Mouse (Mus musculus) cerebellum, adult 18-20 months (tissue): ENCODE results near the gene Nadsyn1.

ENCODE experiments used
- DNase-seq, 2 experiments: peaks; one replicate each; pipeline ENCODE4 v3.0.0; 2021

Nadsyn1 gene

GRCm38 (mm10) chr7:143801195-143802065 is 21.2 kb downstream of the Nadsyn1 start:
- DNase-seq = no peak

DNA sequence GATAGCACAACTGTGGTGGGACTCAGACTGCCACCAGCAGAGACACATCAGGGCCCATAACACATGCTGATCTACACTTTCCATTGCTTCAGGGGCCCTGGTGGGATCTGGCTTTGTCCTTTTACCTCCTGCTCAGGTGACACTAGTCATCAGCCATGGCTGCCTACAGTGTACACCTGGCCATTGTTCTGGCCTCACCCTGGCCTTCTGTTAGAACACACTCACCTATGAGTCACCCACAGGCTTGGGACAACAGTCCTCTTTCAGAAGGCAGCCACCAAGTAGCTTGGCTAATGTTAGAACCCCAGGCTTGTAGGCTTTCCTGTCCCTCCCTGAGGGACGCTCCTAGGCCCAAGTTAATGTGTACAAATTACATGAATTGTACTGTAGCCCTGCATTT is 21.9 kb downstream of the Nadsyn1 start:
- no peak for DNase-seq

DNA sequence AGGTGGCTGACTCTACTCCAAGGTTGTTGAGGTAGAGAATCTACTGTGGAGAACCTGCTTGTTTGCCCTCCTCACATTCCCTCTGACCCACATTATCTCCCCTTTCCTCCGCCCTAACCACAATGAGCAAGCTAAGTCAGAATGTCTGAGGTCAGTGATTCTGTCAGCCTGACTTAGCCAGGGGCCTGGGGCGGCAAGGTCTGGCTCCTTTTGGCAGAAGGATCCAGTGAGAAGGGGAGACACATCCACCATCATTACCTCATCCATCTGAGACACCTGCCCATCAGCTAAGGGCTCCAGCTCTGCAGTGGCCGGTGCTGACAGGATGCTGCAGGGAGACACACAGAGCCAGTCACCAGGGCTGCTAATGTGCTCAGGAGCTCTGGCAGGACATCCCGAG is 23.9 kb downstream of the Nadsyn1 start:
- no peak for DNase-seq

GRCm38 (mm10) chr7:143793121-143793520 is 29.5 kb downstream of the Nadsyn1 start:
- DNase-seq = peak; percentile 30 to 33

- DNase-seq = no peak
Observed at GRCm38 (mm10) chr7:143792336-143792985, 30.2 kb downstream of the Nadsyn1 start.

DNA sequence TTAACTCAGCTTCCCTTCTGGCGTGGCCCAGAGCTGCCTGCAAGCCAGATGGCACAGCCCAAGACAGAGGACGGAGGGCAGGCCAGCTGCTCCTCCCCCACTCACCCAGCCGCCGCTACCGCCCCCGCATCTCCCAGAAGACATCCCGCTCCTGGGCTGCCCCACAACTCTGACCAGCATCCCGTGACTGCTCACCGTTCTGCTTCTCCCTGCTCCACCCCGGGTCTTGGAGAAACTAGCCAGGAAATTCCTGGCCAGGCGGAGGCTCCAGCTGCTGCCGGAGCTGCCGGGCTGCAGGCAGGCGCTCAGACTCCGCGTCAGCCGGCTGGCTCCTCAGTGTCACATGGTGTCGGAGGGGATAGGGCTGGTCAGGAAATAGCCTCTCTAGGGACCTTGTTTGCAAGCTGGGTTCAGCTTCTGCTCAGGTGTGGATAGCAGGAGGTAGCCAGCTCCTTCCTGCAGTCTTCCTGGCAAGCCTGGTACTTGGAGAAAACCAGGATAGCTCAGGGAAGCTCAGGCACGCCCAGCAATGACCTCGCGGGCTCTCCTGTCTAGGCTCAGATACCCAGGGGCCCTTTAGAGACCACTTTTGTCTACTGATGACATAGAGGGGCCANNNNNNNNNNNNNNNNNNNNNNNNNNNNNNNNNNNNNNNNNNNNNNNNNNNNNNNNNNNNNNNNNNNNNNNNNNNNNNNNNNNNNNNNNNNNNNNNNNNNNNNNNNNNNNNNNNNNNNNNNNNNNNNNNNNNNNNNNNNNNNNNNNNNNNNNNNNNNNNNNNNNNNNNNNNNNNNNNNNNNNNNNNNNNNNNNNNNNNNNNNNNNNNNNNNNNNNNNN is 38.4 kb downstream of the Nadsyn1 start, which contains the start of gene Mrgpre:
TSS of gene Mrgpre (minus strand) at position 505 of the 834 bp plus-strand sequence.
- DNase-seq = peak; percentile 49 to 50

DNA sequence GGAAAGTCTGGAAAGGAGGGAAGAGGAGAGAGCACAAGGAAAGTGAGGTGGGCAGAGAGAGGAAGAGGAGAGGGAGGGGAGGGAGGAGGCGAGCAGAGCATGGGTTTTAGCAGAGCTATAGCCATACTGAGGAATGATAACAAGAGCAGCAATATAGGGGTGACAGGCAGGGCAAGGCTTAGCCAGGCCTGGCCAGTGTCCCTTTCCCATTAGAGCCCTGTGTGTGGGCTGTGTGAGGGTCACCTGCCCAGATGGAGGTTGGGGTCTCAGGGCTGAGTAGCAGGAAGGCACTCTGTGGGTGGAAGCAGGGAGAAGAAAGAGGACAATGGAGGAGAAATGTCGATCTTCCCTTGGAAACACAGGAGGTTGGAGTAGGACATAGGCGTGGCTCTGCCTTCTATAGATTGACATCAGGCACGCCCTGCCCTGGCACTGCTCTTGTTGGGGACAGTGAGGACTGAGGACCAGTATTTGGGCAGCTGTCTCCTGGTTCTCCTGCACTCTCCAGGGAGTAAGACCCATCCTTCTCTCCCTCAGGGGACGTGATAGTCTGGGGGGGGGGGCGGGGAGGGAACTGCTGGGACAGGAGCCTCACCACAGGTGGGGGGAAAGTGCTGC is 39.2 kb downstream of the Nadsyn1 start:
- no peak for DNase-seq

DNA sequence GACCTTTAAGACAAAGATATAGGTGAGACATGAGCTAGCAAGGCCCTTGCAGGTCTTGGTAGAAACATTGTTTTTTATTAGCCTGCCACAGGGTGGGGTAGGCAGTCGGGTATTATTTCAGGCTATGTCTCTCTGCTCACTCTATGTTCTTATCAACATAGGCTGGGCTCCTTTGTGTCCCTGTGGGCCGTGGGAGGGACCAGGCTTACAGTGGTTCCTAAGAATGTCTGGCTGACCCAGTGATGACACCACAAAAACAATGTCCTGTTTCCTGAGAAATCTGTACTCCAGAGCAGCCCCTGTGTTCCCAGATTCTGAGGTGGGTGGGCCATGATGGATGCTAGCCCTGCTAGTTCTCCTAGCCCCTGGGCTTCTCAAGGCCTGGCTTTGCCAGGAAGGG is 45.3 kb downstream of the Nadsyn1 start:
- DNase-seq = no peak

DNA sequence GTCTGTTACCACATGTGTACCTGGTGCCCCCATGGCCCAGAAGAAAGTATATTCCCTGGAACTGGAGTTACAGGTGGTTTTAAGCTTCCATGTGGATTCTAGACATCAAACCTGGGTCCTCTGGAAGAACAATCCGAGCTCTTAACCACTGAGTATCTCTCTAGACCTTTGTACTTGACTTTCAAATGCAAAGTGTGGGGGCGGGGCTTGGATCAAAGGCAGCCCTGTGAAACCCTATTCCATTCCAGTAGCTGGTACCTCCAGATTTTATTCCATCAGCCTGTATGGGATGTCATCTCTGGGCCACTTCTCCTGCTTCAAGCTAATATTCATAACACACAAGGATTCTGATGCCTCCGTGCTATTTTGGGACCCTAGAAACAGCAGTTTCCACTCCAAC is 46.5 kb downstream of the Nadsyn1 start:
- no peak for DNase-seq

GRCm38 (mm10) chr7:143769461-143769860 is 53.2 kb downstream of the Nadsyn1 start:
- no peak for DNase-seq

DNA sequence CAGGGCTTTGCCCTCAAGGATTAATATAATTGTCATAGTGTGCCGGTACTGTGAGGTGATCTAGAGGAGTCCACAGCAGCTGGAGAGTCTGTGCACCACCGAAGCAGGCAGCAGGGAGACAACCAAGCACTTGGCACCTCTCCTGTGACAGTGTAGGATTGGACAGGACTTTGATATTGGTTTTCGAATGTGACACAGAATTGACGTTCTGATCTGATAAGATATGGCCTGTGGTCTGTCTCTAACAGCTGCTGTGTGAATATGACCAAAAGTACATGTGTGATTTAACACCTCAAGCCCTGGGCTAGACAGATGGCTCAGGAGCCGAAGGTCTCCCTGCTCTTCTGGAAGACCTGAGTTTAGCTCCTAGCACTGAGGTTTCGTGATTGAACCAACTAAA is 54.4 kb downstream of the Nadsyn1 start:
- no peak for DNase-seq

- no peak for DNase-seq
Observed at GRCm38 (mm10) chr7:143766893-143767292, 55.8 kb downstream of the Nadsyn1 start, which contains the start of gene Mrgprg. TSS of gene Mrgprg (minus strand) at chr7:143766993.

- DNase-seq = no peak
Observed at GRCm38 (mm10) chr7:143764876-143765530, 57.6 kb downstream of the Nadsyn1 start.

DNA sequence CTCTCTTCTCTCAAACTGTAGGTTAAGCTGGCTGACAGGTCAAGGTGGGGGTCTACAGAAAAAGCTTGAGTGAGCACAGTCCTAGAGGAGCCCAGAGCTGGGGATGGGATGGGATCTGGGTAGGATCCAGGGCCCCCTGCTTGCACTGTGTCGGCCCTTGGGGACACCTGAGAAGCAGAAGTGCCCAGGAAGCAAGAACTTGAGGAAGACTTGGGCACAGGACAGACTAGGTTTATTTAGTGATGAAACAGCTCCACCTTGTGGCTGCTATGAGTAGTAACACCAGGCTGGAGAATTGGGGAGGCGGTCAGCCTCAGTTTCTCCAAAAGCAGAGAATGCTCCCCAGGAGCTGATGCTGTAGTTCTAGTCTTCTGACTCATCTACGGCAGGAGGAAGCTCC is 58.9 kb downstream of the Nadsyn1 start:
- DNase-seq = peak; percentile 26 to 48

DNA sequence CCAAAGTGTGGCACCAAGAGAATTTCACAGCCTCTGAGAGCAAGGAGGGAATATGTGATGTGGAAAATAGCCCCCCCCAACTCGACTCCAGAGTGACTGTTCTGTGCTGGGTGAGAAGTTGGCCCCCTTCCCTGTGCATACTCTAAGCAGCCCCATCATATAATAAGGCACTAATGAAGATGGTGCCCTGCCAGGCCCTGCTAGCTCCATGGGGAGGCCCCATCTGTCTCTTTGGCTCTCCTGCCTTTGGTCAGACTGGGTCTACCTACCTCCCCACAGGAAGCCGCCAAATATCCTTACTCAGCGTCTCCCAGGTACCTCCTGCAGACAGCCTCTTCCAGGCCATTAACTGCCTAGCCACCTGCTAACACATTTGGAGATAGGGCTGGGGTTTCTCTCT is 63.7 kb downstream of the Nadsyn1 start:
- peak; percentile 77 to 83 for DNase-seq

GRCm38 (mm10) chr7:143757696-143758095 is 65.0 kb downstream of the Nadsyn1 start:
- DNase-seq = no peak

DNA sequence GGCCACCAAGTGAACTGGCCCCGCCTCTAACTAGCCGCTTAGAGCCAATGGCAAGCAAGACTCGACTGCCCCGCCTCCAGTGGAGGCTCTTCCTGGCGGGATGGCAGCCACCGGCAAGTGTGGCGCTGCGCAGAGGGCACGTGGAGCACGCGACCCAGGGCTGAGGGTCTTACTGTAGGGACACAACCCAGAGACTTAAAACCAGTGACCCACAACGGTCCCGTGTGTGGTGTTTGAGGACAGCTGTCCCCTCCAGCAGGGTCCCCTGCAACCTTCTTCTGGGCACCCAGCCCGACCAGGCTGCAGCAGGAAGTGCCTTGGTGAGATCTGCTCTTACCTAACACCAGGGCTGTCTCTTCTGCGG is 65.6 kb downstream of the Nadsyn1 start:
- DNase-seq = peak; percentile 60 to 73

DNA sequence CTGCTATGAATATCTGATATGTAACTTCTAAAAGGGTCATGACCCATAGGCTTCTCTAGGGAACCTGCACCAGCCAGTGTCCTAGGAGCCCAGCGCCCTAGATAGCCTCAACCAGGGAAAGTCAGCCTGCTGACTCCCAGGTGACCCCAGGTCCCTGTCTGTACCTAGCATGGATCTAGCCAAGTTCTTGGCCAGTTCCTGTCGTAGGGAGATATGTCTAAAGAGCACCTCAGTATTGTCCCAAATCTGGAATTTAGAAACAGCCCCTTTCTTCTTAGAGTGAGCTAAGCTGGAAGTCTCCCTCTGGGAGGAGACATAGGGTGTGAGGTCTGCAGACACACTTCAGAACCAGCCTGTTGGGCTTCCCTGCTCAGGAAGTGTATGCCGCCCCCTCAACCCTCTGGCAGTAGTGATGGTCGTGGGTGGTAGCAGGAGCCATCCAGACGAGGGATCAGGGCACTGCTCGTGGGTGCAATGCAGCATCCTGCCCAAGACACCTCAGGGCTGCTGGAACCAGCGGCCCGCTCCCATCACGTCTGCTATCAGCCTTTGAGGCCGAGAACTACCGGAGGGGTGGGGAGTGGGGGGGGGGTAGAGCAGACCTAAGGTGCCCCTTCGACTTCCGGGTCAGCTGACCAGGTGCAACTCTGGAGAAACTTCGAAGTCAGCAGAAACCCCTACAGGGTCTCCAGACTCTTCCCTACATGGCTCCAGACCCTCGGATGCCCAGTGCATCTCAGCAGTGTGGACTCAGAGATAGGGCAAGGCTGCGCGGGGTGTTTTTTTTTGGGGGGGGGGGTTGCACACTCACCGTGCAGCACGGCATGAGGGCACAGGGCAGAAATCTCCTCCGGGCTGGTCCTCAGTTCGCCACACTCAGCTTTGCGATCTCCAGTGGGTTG is 66.3 kb downstream of the Nadsyn1 start, which contains the start of gene Osbpl5:
TSS of gene Osbpl5 (minus strand) at position 861 of the 902 bp plus-strand sequence.
- no peak for DNase-seq

- peak in 1 of 2 experiments; percentile 32 for DNase-seq
Observed at GRCm38 (mm10) chr7:143755357-143756124, 67.1 kb downstream of the Nadsyn1 start.
